Mouse (Mus musculus) intestine, embryonic 16.5 days (tissue): ENCODE results near the gene Scube2. TPM values are rescaled to one million over a fixed set of nuclear protein-coding genes. Genes with fewer than 3 reads are reported as not detected.
A peak's percentile ranks its signal among the peaks of the same experiment; 100 is the strongest.

Experiments used
- ATAC-seq: fragments of 200-750 bp; cut with Nextera tagmentation; 2 replicates; pipeline ENCODE4 v1.8.0; 2017; ENCODE audit warnings: moderate TSS enrichment, moderate library complexity
- H3K27ac ChIP-seq: fragments of 300-500 bp; sonication (generic); 2 replicates; pipeline ENCODE4 v1.5.1; 2014; ENCODE audit warnings: mild to moderate bottlenecking, low read length
- H3K27me3 ChIP-seq: fragments of 300-500 bp; sonication (generic); replicated peaks from 2 replicates; pipeline ENCODE4 v1.6.1; 2014; ENCODE audit warnings: low read length, control low read depth, mixed read lengths; ENCODE audit not compliant: control insufficient read depth, insufficient read depth
- H3K36me3 ChIP-seq: fragments of 300-500 bp; sonication (generic); 2 replicates; pipeline ENCODE4 v1.6.1; 2014; ENCODE audit warnings: low read length, control low read depth; ENCODE audit not compliant: control insufficient read depth, insufficient read depth
- H3K4me1 ChIP-seq: fragments of 300-500 bp; sonication (generic); 2 replicates; pipeline ENCODE4 v1.6.1; 2014; ENCODE audit warnings: low read length, control low read depth, mixed read lengths; ENCODE audit not compliant: control insufficient read depth, insufficient read depth
- H3K4me2 ChIP-seq: fragments of 300-500 bp; sonication (generic); 2 replicates; pipeline ENCODE4 v1.6.1; 2014; ENCODE audit warnings: low read depth, low read length, control low read depth
- H3K4me3 ChIP-seq: fragments of 300-500 bp; sonication (generic); 2 replicates; pipeline ENCODE4 v1.5.1; 2014; ENCODE audit warnings: mild to moderate bottlenecking, low read length
- H3K9ac ChIP-seq: fragments of 300-500 bp; sonication (generic); 2 replicates; pipeline ENCODE4 v1.6.1; 2014; ENCODE audit warnings: low read depth, low read length
- H3K9me3 ChIP-seq: fragments of 300-500 bp; sonication (generic); 2 replicates; pipeline ENCODE4 v1.6.1; 2016; ENCODE audit warnings: low read length, control low read depth; ENCODE audit not compliant: control insufficient read depth
- WGBS: fragments of 180-500 bp; shearing (Covaris S2); extraction: QIAGEN DNeasy Blood & Tissue Kit; methylation state at CpG from one replicate; pipeline ENCODE4 v1.1.7; 2014; 5-methylcytosine and 5-hydroxymethylcytosine counted together
- polyA plus RNA-seq: library from polyadenylated mRNA; unstranded; fragments of >200 nt; fragmentation: Nextera tagmentation; extraction: Ambion mirVana; gene quantifications from 2 replicates; pipeline ENCODE4 v1.2.1, GENCODE M21; 2015

Gene Scube2
- polyA plus RNA-seq, 1 experiment from 2014 or later, result 2.5 TPM

- no peak overlapping the region for H3K4me3 ChIP-seq
- no peaks in the 10 kb centered on the region for H3K9me3 ChIP-seq
- H3K36me3 ChIP-seq, result no peaks in the 10 kb centered on the region
- no peak for ATAC-seq
- no peaks in the 10 kb centered on the region for H3K27me3 ChIP-seq
- no peak overlapping the region for H3K4me2 ChIP-seq
- no peaks in the 10 kb centered on the region for H3K4me1 ChIP-seq
- H3K9ac ChIP-seq, result no peak overlapping the region
- H3K27ac ChIP-seq, result no peak overlapping the region
- 79% methylated on average over 7 of the region's 7 CpGs for WGBS
These were observed 97.7 kb downstream of the Scube2 start for GRCm38 (mm10) chr7:109767575-109768350.

- Histone ChIP-seq H3K27ac (no peak overlapping the region), H3K27me3 (no peaks in the 10 kb centered on the region), H3K4me2 (no peak overlapping the region), H3K9me3 (no peaks in the 10 kb centered on the region), H3K36me3 (no peaks in the 10 kb centered on the region), H3K4me1 (no peaks in the 10 kb centered on the region), H3K4me3 (no peak overlapping the region), H3K9ac (no peak overlapping the region)
- WGBS, result 78% methylated on average over 2 of the region's 2 CpGs
- ATAC-seq, result no peak
These were observed 101.5 kb downstream of the Scube2 start for GRCm38 (mm10) chr7:109764009-109764408.

GRCm38 (mm10) chr7:109756291-109756690 lies 109.2 kb downstream of the Scube2 start:
- ATAC-seq, result no peak
- no peaks in the 10 kb centered on the region for H3K4me1 ChIP-seq
- no peak overlapping the region for H3K9ac ChIP-seq
- H3K4me2 ChIP-seq, result no peak overlapping the region
- H3K9me3 ChIP-seq, result no peaks in the 10 kb centered on the region
- H3K27ac ChIP-seq, result no peak overlapping the region
- H3K27me3 ChIP-seq, result no peaks in the 10 kb centered on the region
- WGBS, result 86% methylated on average over 3 of the region's 3 CpGs
- H3K36me3 ChIP-seq, result no peaks in the 10 kb centered on the region
- H3K4me3 ChIP-seq, result no peak overlapping the region

- Histone ChIP-seq H3K27me3 (no peaks in the 10 kb centered on the region), H3K27ac (no peak overlapping the region), H3K4me2 (no peak overlapping the region), H3K4me1 (no peaks in the 10 kb centered on the region), H3K9me3 (no peaks in the 10 kb centered on the region), H3K36me3 (no peaks in the 10 kb centered on the region), H3K4me3 (no peak overlapping the region), H3K9ac (no peak overlapping the region)
- no peak for ATAC-seq
- 92% methylated on average over 8 of the region's 8 CpGs for WGBS
These were observed 111.4 kb downstream of the Scube2 start for GRCm38 (mm10) chr7:109754034-109754433.

- Histone ChIP-seq H3K4me3 (peak within 1 kb of the TSS; percentile 91), H3K9me3 (no peaks in the 10 kb centered on the region), H3K9ac (peak within 1 kb of the TSS; percentile 96), H3K27ac (peak within 1 kb of the TSS; percentile 87), H3K4me2 (peak within 1 kb of the TSS; percentile 88), H3K27me3 (no peaks in the 10 kb centered on the region), H3K4me1 (no peaks in the 10 kb centered on the region), H3K36me3 (no peaks in the 10 kb centered on the region)
- peak; percentile 95 for ATAC-seq
- WGBS, result under 1% methylated on average over 74 of the region's 74 CpGs
These were observed 113.2 kb downstream of the Scube2 start, which contains the start of gene Tmem9b for GRCm38 (mm10) chr7:109752008-109752925. Gene Tmem9b, minus strand, starts transcription at chr7:109752875.

- Histone ChIP-seq H3K4me3 (peak overlapping the region; percentile 91), H3K4me2 (peak overlapping the region; percentile 88), H3K27me3 (no peaks in the 10 kb centered on the region), H3K27ac (peak overlapping the region; percentile 87), H3K4me1 (no peaks in the 10 kb centered on the region), H3K9ac (peak overlapping the region; percentile 96), H3K36me3 (no peaks in the 10 kb centered on the region; the same call in 1 of the 2 replicates), H3K9me3 (no peaks in the 10 kb centered on the region)
- WGBS, result 4% methylated on average over 13 of the region's 13 CpGs
- no peak; the same call in none of the 2 replicates for ATAC-seq
These were observed 114.0 kb downstream of the Scube2 start for GRCm38 (mm10) chr7:109751427-109752007.

Other genes with a start within 250 kb of the Scube2 start
- gene St5, start 162.1 kb downstream of the Scube2 start, polyA plus RNA-seq, result 66.9 and 71.9 TPM in 2 replicates
- 37.6 and 40.9 TPM in 2 replicates for gene Akip1, start 162.0 kb downstream of the Scube2 start, polyA plus RNA-seq
- 0.13 TPM in 1 of 2 replicates, not detected in the other for gene BC051019, start 141.8 kb downstream of the Scube2 start, polyA plus RNA-seq
- 0.33 and 0.61 TPM in 2 replicates for gene Ascl3, start 134.0 kb downstream of the Scube2 start, polyA plus RNA-seq
- gene Tmem9b, start 112.8 kb downstream of the Scube2 start, polyA plus RNA-seq, result 80.7 and 86.1 TPM in 2 replicates
- 0.39 and 0.80 TPM in 2 replicates for gene Nrip3, start 83.7 kb downstream of the Scube2 start, polyA plus RNA-seq
- gene Dennd5a, start 94.8 kb upstream of the Scube2 start, polyA plus RNA-seq, result 16.3 and 18.0 TPM in 2 replicates
- gene Tmem41b, start 121.2 kb upstream of the Scube2 start, polyA plus RNA-seq, result 88.6 and 98.5 TPM in 2 replicates
- gene Ipo7, start 152.6 kb upstream of the Scube2 start, polyA plus RNA-seq, result 38.9 and 39.1 TPM in 2 replicates
- gene Zfp143, start 195.5 kb upstream of the Scube2 start, polyA plus RNA-seq, result 15.0 and 15.5 TPM in 2 replicates